Mouse (Mus musculus): Measurements from ENCODE around the gene Btg2. TPM values are rescaled to one million over a fixed set of nuclear protein-coding genes. Genes with fewer than 3 reads are reported as not detected.

Gene Btg2
- polyA plus RNA-seq, 1 experiment: 79.9 TPM

DNA sequence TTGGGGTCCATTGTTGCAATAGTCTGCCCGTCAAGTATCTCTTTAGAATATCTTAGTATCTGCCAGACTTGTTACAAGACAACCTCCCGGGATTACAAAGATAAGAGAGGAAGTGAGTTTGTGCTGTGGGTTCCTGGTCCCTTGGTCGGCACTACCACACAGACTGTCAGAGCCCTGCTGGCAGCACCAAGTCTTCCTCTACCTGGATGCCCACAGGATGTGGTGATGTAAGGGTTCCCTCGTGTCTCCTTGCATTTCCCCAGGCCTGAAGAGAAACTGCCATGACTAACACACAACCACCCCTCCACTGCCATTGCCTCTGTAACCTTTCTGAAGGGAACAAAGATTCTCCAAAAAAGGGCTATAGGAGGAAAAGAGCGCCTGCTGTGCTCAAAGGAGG lies 52.9 kb downstream of the Btg2 start:
- Histone ChIP-seq H3K4me1 (ENCODE audit: control insufficient read depth, insufficient read depth, low read length) (no peaks in the 10 kb centered on the region), H3K27ac (ENCODE audit: control insufficient read depth, insufficient read depth, low read depth, low read length, poor library complexity) (no peak overlapping the region), H3K4me3 (replicated peaks; ENCODE audit: control insufficient read depth, low read depth, low read length) (no peak overlapping the region)
- WGBS: 19% methylated on average over 5 of the region's 5 CpGs
- TF ChIP-seq POLR2A (IDR thresholded peaks at IDR 0.05; ENCODE audit: borderline replicate concordance, control insufficient read depth, low read depth, low read length): no peak
- TF ChIP-seq CTCF (IDR thresholded peaks at IDR 0.05; ENCODE audit: control insufficient read depth, insufficient read depth, low read length): no peak

Other genes starting within 250 kb of the Btg2 start
- gene Optc, start 171.1 kb downstream of the Btg2 start, polyA plus RNA-seq (2011; ENCODE audit: insufficient read depth, insufficient read length, low replicate concordance, missing spikeins): not detected in 2 replicates
- gene Prelp, start 157.7 kb downstream of the Btg2 start, polyA plus RNA-seq (2011; ENCODE audit: insufficient read depth, insufficient read length, low replicate concordance, missing spikeins): 1.8 and 4.5 TPM in 2 replicates
- 0.31 TPM in 1 of 2 replicates, not detected in the other for gene Fmod, start 41.9 kb downstream of the Btg2 start, polyA plus RNA-seq (2011; ENCODE audit: insufficient read depth, insufficient read length, low replicate concordance, missing spikeins)
- not detected in 2 replicates for gene Chit1, start 32.1 kb upstream of the Btg2 start, polyA plus RNA-seq (2011; ENCODE audit: insufficient read depth, insufficient read length, low replicate concordance, missing spikeins)
- 37.4 and 135 TPM in 2 replicates for gene Chil1, start 103.1 kb upstream of the Btg2 start, polyA plus RNA-seq (2011; ENCODE audit: insufficient read depth, insufficient read length, low replicate concordance, missing spikeins)
- gene Mybph, start 114.3 kb upstream of the Btg2 start, polyA plus RNA-seq (2011; ENCODE audit: insufficient read depth, insufficient read length, low replicate concordance, missing spikeins): not detected in 2 replicates
- gene Adora1, start 156.3 kb upstream of the Btg2 start, polyA plus RNA-seq (2011; ENCODE audit: insufficient read depth, insufficient read length, low replicate concordance, missing spikeins): not detected in 2 replicates
- gene Myog, start 210.9 kb upstream of the Btg2 start, polyA plus RNA-seq (2011; ENCODE audit: insufficient read depth, insufficient read length, low replicate concordance, missing spikeins): not detected in 2 replicates